Comparison of ENCODE assay signal across 9 mouse cellular contexts in genomic region chr10:34512551-34512950, GRCm38 (mm10). TPM values are rescaled to one million over a fixed set of nuclear protein-coding genes. Genes with fewer than 3 reads are reported as not detected.
A peak's percentile ranks its signal among the peaks of the same experiment; 100 is the strongest.
DNase-seq lines count a peak whose midpoint lies in the region; ATAC-seq and TF ChIP-seq lines count a peak whose summit lies in the region.
"Had no signal": no experiment of that assay in that cellular context is flagged by ENCODE, and none has a peak within 500 bp of the region (broad histone marks: within the 10 kb centered on the region; RNA-seq: fewer than 3 reads in every experiment).

No protein-coding gene starts in this region.

- no peak overlapping the region for H3K9ac ChIP-seq in midbrain, postnatal 0 days (replicated peaks; ENCODE audit: low read length, poor library complexity, severe bottlenecking)
- H3K9ac ChIP-seq in midbrain, embryonic 16.5 days (ENCODE audit: low read depth, low read length): no peak overlapping the region

- TF ChIP-seq POLR2A in small intestine, adult 2 months (IDR thresholded peaks at IDR 0.05; ENCODE audit: low read depth, low read length): no peak

- H3K9me3 ChIP-seq in midbrain, postnatal 0 days (ENCODE audit: low read length): no peaks in the 10 kb centered on the region
- no peaks in the 10 kb centered on the region for H3K9me3 ChIP-seq in midbrain, embryonic 16.5 days (replicated peaks; ENCODE audit: control insufficient read depth, low read length, poor library complexity, severe bottlenecking)

- ATAC-seq in midbrain, postnatal 0 days (ENCODE audit: low FRiP score): no peak
- ATAC-seq in midbrain, embryonic 16.5 days: no peak
- ATAC-seq in erythroid progenitor cell, adult 5-6 weeks (replicated peaks; ENCODE audit: low FRiP score, poor library complexity, severe bottlenecking): no peak

- peak overlapping the region; percentile 36; the same call in 1 of the 2 replicates for H3K27ac ChIP-seq in gastrocnemius, adult 2 months
- no peak overlapping the region for H3K27ac ChIP-seq in midbrain, postnatal 0 days (ENCODE audit: low read depth, low read length)
- no peak overlapping the region for H3K27ac ChIP-seq in midbrain, embryonic 16.5 days (ENCODE audit: low read length)
- H3K27ac ChIP-seq in small intestine, adult 2 months (ENCODE audit: insufficient read depth, low read depth, low read length): 0 out of 2 replicates have a peak overlapping the region, but pooled peaks have one; percentile 45

- DNase-seq in gastrocnemius, adult 2 months: no peak
- DNase-seq in gastrocnemius, adult 8-10 months (ENCODE audit: low spot score in 2 of 2): no peak
- DNase-seq in midbrain, postnatal 0 days (ENCODE audit: low spot score): peak; percentile 24
- DNase-seq in heart, postnatal 10 days: peak; percentile 29 to 30
- no peak for DNase-seq in thymus, postnatal 36 days
- DNase-seq: thymus, postnatal 4 days had no signal

- H3K4me1 ChIP-seq in midbrain, postnatal 0 days (ENCODE audit: insufficient read depth, low read length): no peaks in the 10 kb centered on the region
- H3K4me1 ChIP-seq in midbrain, embryonic 16.5 days (ENCODE audit: control insufficient read depth, insufficient read depth, low read length): no peaks in the 10 kb centered on the region
- peaks cover 10% of the 10 kb centered on the region for H3K4me1 ChIP-seq in small intestine, adult 2 months (ENCODE audit: control insufficient read depth, insufficient read depth, insufficient read length, low read length)

- WGBS in midbrain, postnatal 0 days: 53% methylated on average over 4 of the region's 4 CpGs
- WGBS in midbrain, embryonic 16.5 days: 46% methylated on average over 4 of the region's 4 CpGs
- 15% methylated on average over 4 of the region's 4 CpGs for whole genome bisulfite sequencing in small intestine, adult 2 months

- no peaks in the 10 kb centered on the region for H3K27me3 ChIP-seq in midbrain, postnatal 0 days (ENCODE audit: insufficient read depth, low read length)
- no peaks in the 10 kb centered on the region for H3K27me3 ChIP-seq in midbrain, embryonic 16.5 days (ENCODE audit: control insufficient read depth, insufficient read depth, low read depth, low read length)
- H3K27me3 ChIP-seq in small intestine, adult 2 months (ENCODE audit: control insufficient read depth, insufficient read depth, low read length): no peaks in the 10 kb centered on the region

- peak overlapping the region; percentile 56 for H3K4me3 ChIP-seq in gastrocnemius, adult 2 months
- H3K4me3 ChIP-seq in midbrain, postnatal 0 days (ENCODE audit: low read depth, low read length): no peak overlapping the region
- H3K4me3 ChIP-seq in midbrain, embryonic 16.5 days (ENCODE audit: low read depth, low read length): no peak overlapping the region
- H3K4me3 ChIP-seq in small intestine, adult 2 months (ENCODE audit: low read depth, low read length): no peak overlapping the region

- intact Hi-C loops in gastrocnemius, adult 2 months (cut with DNase I): no loop called here
- intact Hi-C loops in heart, postnatal 10 days (cut with DNase I): no loop called here

- H3K36me3 ChIP-seq in midbrain, postnatal 0 days (ENCODE audit: insufficient read depth, low read length): no peaks in the 10 kb centered on the region
- H3K36me3 ChIP-seq in midbrain, embryonic 16.5 days (ENCODE audit: control insufficient read depth, insufficient read depth, low read length): no peaks in the 10 kb centered on the region
- no peaks in the 10 kb centered on the region for H3K36me3 ChIP-seq in small intestine, adult 2 months (ENCODE audit: control insufficient read depth, insufficient read depth, low read length)

- no peak overlapping the region for H3K4me2 ChIP-seq in midbrain, postnatal 0 days (ENCODE audit: low read depth, low read length, poor library complexity, severe bottlenecking)
- no peak overlapping the region for H3K4me2 ChIP-seq in midbrain, embryonic 16.5 days (ENCODE audit: low read length)

- TF ChIP-seq CTCF in gastrocnemius, adult 2 months (IDR thresholded peaks at IDR 0.05): no peak
- TF ChIP-seq CTCF in midbrain, postnatal 0 days (IDR thresholded peaks at IDR 0.05): no peak
- no peak for TF ChIP-seq CTCF in small intestine, adult 2 months (IDR thresholded peaks at IDR 0.05; ENCODE audit: extremely low read depth, insufficient read length, insufficient replicate concordance, low read depth, low read length)

RNA-seq across cellular contexts. Expression of gene Frk, which starts 29.4 kb away (rescaled TPM):
- total RNA-seq in gastrocnemius, adult 2 months (2021): 1 to 10 TPM in 1 of 2 experiments, under 1 TPM in 1; 0.28 to 1.1 TPM
- total RNA-seq in gastrocnemius, adult 8-10 months (2022): 1 to 10 TPM in 1 of 4 experiments, under 1 TPM in 3; 0.38 to 1.2 (median 0.60) TPM
- 0.52 and 0.71 TPM in 2 replicates for total RNA-seq in midbrain, postnatal 0 days (2014; rRNA removed)
- polyA plus RNA-seq in midbrain, postnatal 0 days (2015; fragmentation: Nextera tagmentation; extraction: Ambion mirVana): 0.41 and 0.64 TPM in 2 replicates
- polyA plus RNA-seq in midbrain, embryonic 16.5 days (2015; fragmentation: Nextera tagmentation; extraction: Ambion mirVana): 0.33 and 0.47 TPM in 2 replicates
- total RNA-seq in heart, postnatal 10 days (2021): 1 to 10 TPM; 2.7 to 4.9 TPM
- 11.5 and 13.0 TPM in 2 replicates for polyA plus RNA-seq in small intestine, adult 2 months (2012; rRNA removed)
- total RNA-seq in erythroid progenitor cell, adult 5-6 weeks (2015; ENCODE audit: low replicate concordance): 2.9 TPM in 1 of 2 replicates, not detected in the other
- not detected in 2 replicates for total RNA-seq in erythroid progenitor cell, adult 5-6 weeks (2017; ENCODE audit: low replicate concordance)

Comparison
In these comparisons a context has a peak if more than half of its experiments do, and no peak if none do; other contexts are left out.
1. DNase-seq: peak in midbrain, postnatal 0 days (single experiment) and heart, postnatal 10 days (2 of 2); none in gastrocnemius, adult 2 months (single experiment), gastrocnemius, adult 8-10 months (0 of 2) and thymus, postnatal 36 days (0 of 2).
2. H3K27ac ChIP-seq: peak in gastrocnemius, adult 2 months (single experiment) and small intestine, adult 2 months (single experiment); none in midbrain, postnatal 0 days (single experiment) and midbrain, embryonic 16.5 days (single experiment).